Mouse (Mus musculus): ENCODE results near the gene Itgae.
A peak's percentile ranks its signal among the peaks of the same experiment; 100 is the strongest.

Itgae gene

GRCm38 (mm10) chr11:73090283-73090682 is at the start of gene Itgae:
Gene Itgae, plus strand, starts transcription at chr11:73090583.
- DNase-seq (ENCODE audit: low read depth, low spot score) = no peak

GRCm38 (mm10) chr11:73044229-73044755 is 46.1 kb upstream of the Itgae start:
- no peak for DNase-seq (ENCODE audit: low read depth, low spot score)

GRCm38 (mm10) chr11:73044789-73045188 is 45.6 kb upstream of the Itgae start:
- DNase-seq (ENCODE audit: low read depth, low spot score) = no peak

GRCm38 (mm10) chr11:73047542-73047996 is 42.8 kb upstream of the Itgae start, which contains the start of gene Ncbp3:
Gene Ncbp3, plus strand, starts transcription at chr11:73047783.
- peak; percentile 92 for DNase-seq (ENCODE audit: low read depth, low spot score)

GRCm38 (mm10) chr11:73048030-73048876 is 42.1 kb upstream of the Itgae start:
- no peak for DNase-seq (ENCODE audit: low read depth, low spot score)

- DNase-seq (ENCODE audit: low read depth, low spot score) = peak; percentile 86
These were observed 41.0 kb upstream of the Itgae start for GRCm38 (mm10) chr11:73049335-73049734.

- no peak for DNase-seq (ENCODE audit: low read depth, low spot score)
These were observed 37.6 kb upstream of the Itgae start for GRCm38 (mm10) chr11:73052795-73053194.

GRCm38 (mm10) chr11:73057701-73058100 is 32.7 kb upstream of the Itgae start:
- DNase-seq (ENCODE audit: low read depth, low spot score) = no peak

- DNase-seq (ENCODE audit: low read depth, low spot score) = no peak
These were observed 30.8 kb upstream of the Itgae start for GRCm38 (mm10) chr11:73059630-73060029.

GRCm38 (mm10) chr11:73061413-73061812 is 29.0 kb upstream of the Itgae start:
- DNase-seq (ENCODE audit: low read depth, low spot score) = no peak

GRCm38 (mm10) chr11:73071839-73072238 is 18.5 kb upstream of the Itgae start:
- DNase-seq (ENCODE audit: low read depth, low spot score) = no peak

- no peak for DNase-seq (ENCODE audit: low read depth, low spot score)
These were observed 14.1 kb upstream of the Itgae start for GRCm38 (mm10) chr11:73076295-73076694.

- DNase-seq (ENCODE audit: low read depth, low spot score) = no peak
These were observed 13.7 kb upstream of the Itgae start for GRCm38 (mm10) chr11:73076733-73077132.

GRCm38 (mm10) chr11:73077211-73077720 is 13.1 kb upstream of the Itgae start:
- DNase-seq (ENCODE audit: low read depth, low spot score) = no peak

GRCm38 (mm10) chr11:73078615-73079014 is 11.8 kb upstream of the Itgae start:
- DNase-seq (ENCODE audit: low read depth, low spot score) = no peak

- DNase-seq (ENCODE audit: low read depth, low spot score) = no peak
These were observed 10.1 kb upstream of the Itgae start for GRCm38 (mm10) chr11:73080306-73080705.

GRCm38 (mm10) chr11:73084303-73084702 is 6.1 kb upstream of the Itgae start:
- DNase-seq (ENCODE audit: low read depth, low spot score) = peak; percentile 20

- DNase-seq (ENCODE audit: low read depth, low spot score) = peak; percentile 18
These were observed 5.6 kb upstream of the Itgae start for GRCm38 (mm10) chr11:73084804-73085231.

- no peak for DNase-seq (ENCODE audit: low read depth, low spot score)
These were observed 5.0 kb upstream of the Itgae start for GRCm38 (mm10) chr11:73085391-73085790.

- DNase-seq (ENCODE audit: low read depth, low spot score) = no peak
These were observed 2.5 kb upstream of the Itgae start for GRCm38 (mm10) chr11:73087700-73088480.

- DNase-seq (ENCODE audit: low read depth, low spot score) = no peak
These were observed 443 bp downstream of the Itgae start for GRCm38 (mm10) chr11:73090826-73091225.

- DNase-seq (ENCODE audit: low read depth, low spot score) = no peak
These were observed 1.7 kb downstream of the Itgae start for GRCm38 (mm10) chr11:73092057-73092456.

Measured in forelimb bud, embryonic 11.5 days (tissue).